Mouse (Mus musculus): ENCODE data around the gene Nell2.

DNA sequence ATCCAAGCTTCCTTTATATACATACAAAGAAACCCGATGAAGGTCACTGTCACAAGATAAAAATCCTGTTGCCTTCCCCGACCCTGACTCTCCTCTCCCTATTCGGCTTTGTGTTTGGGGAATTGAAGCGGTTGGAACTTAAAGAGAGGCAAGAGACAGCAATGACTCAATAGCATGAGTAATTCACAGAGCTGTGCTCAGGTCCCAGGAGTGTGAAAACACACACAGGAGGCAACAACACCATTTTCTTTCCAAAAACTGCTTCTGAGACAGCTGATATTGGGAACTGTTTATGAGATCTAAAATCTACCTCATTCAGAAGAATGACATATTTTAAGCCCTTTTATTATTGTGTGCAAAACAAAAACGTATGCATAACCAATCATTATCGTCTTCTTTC lies 41.2 kb upstream of the Nell2 start:
- TF ChIP-seq CTCF (IDR thresholded peaks at IDR 0.05; ENCODE audit: insufficient read depth, low read depth, low read length) (no peak), POLR2A (IDR thresholded peaks at IDR 0.05; ENCODE audit: insufficient read depth, low read depth, low read length) (no peak)

Measured in olfactory bulb, adult 2 months (tissue).